Mouse (Mus musculus) bone marrow, adult 2 months (tissue): ENCODE measurements around the gene Unc5c.

Experiments
- CTCF ChIP-seq: fragments of 200-500 bp; IDR thresholded peaks from 2 replicates; pipeline ENCODE4 v1.5.1; 2011; ENCODE audit warnings: low read length, control low read depth; ENCODE audit not compliant: control insufficient read depth, insufficient read depth
- POLR2A ChIP-seq: fragments of 200-500 bp; IDR thresholded peaks from 2 replicates; pipeline ENCODE4 v1.6.1; 2011; ENCODE audit warnings: low read depth, mild to moderate bottlenecking, control low read depth, low read length, borderline replicate concordance; ENCODE audit not compliant: control insufficient read depth

GRCm38 (mm10) chr3:141745322-141745721 is 280.3 kb downstream of the Unc5c start:
- TF ChIP-seq CTCF: no peak
- no peak for TF ChIP-seq POLR2A
